Mouse (Mus musculus) MEL (cell line): ENCODE data around the gene Rab3a. TPM values are rescaled to one million over a fixed set of nuclear protein-coding genes. Genes with fewer than 3 reads are reported as not detected.
A peak's percentile ranks its signal among the peaks of the same experiment; 100 is the strongest.

Experiments used
- DNase-seq: peaks from one replicate; pipeline ENCODE4 v3.0.0; 2011; ENCODE audit warnings: low read depth, low spot score
- H3K27ac ChIP-seq: 2 replicates; pipeline ENCODE4 v1.5.1; 2012; ENCODE audit warnings: low read depth, mild to moderate bottlenecking, control low read depth, low read length, moderate library complexity; ENCODE audit not compliant: control insufficient read depth
- H3K27me3 ChIP-seq, 2 experiments: fragments of 150-350 bp in 1 of 2; sonication (generic) in 1 of 2; 2 replicates each; pipeline ENCODE4 v1.6.1; 2012; ENCODE audit warnings: low read length in 2 of 2, mild to moderate bottlenecking in 2 of 2, improper control_type of control experiment in 1 of 2, moderate library complexity in 1 of 2; ENCODE audit not compliant: insufficient read depth in 2 of 2, control insufficient read depth in 1 of 2
- H3K36me3 ChIP-seq, 2 experiments: 2 replicates each; pipeline ENCODE4 v1.6.1; 2012 to 2014; ENCODE audit warnings: low read length in 2 of 2, improper control_type of control experiment in 1 of 2, inconsistent platforms in 1 of 2, mild to moderate bottlenecking in 1 of 2; ENCODE audit not compliant: insufficient read depth in 2 of 2, control insufficient read depth in 1 of 2
- H3K4me1 ChIP-seq, 2 experiments: fragments of 150-350 bp in 1 of 2; sonication (generic) in 1 of 2; 2 replicates each; pipeline ENCODE4 v1.6.1; 2012; ENCODE audit warnings: low read length in 2 of 2, improper control_type of control experiment in 1 of 2, mild to moderate bottlenecking in 1 of 2; ENCODE audit not compliant: insufficient read depth in 2 of 2, control insufficient read depth in 1 of 2
- H3K4me3 ChIP-seq, 2 experiments: fragments of 150-350 bp in 1 of 2; sonication (generic) in 1 of 2; 2 replicates each; pipeline ENCODE4 v1.5.1; 2012; ENCODE audit warnings: low read depth in 2 of 2, low read length in 2 of 2, mild to moderate bottlenecking in 2 of 2, moderate library complexity in 2 of 2, control low read depth in 1 of 2, improper control_type of control experiment in 1 of 2; ENCODE audit not compliant: control insufficient read depth in 1 of 2, insufficient read depth in 1 of 2
- H3K79me2 ChIP-seq: 2 replicates; pipeline ENCODE4 v1.6.1; 2012; ENCODE audit warnings: mild to moderate bottlenecking, low read length, moderate library complexity; ENCODE audit not compliant: control insufficient read depth, poor library complexity, insufficient read depth
- H3K9ac ChIP-seq: 2 replicates; pipeline ENCODE4 v1.6.1; 2012; ENCODE audit warnings: low read depth, mild to moderate bottlenecking, control low read depth, low read length, moderate library complexity; ENCODE audit not compliant: control insufficient read depth, poor library complexity, severe bottlenecking
- H3K9me3 ChIP-seq: fragments of 150-350 bp; sonication (generic); replicated peaks from 2 replicates; pipeline ENCODE4 v1.6.1; 2012; ENCODE audit warnings: mild to moderate bottlenecking, low read length, improper control_type of control experiment, moderate library complexity; ENCODE audit not compliant: insufficient read depth
- CHD1 ChIP-seq: IDR thresholded peaks from 2 replicates; pipeline ENCODE4 v1.6.1; 2012; ENCODE audit warnings: low read depth, mild to moderate bottlenecking, inconsistent platforms, low read length, improper control_type of control experiment
- CHD2 ChIP-seq: IDR thresholded peaks from 2 replicates; pipeline ENCODE4 v1.6.1; 2011; ENCODE audit warnings: low read length, improper control_type of control experiment
- E2F4 ChIP-seq: IDR thresholded peaks from 2 replicates; pipeline ENCODE4 v1.6.1; 2011; ENCODE audit warnings: low read depth, low read length, improper control_type of control experiment, borderline replicate concordance
- ELF1 ChIP-seq: IDR thresholded peaks from 2 replicates; pipeline ENCODE4 v1.6.1; 2014; ENCODE audit warnings: low read depth, mild to moderate bottlenecking, inconsistent platforms, low read length, improper control_type of control experiment, moderate library complexity
- EP300 ChIP-seq, 2 experiments: IDR thresholded peaks; 2 replicates each; pipeline ENCODE4 v1.6.1; 2011; ENCODE audit warnings: improper control_type of control experiment in 2 of 2, low read length in 2 of 2, low read depth in 1 of 2, mild to moderate bottlenecking in 1 of 2
- GABPA ChIP-seq: IDR thresholded peaks from 2 replicates; pipeline ENCODE4 v1.6.1; 2012; ENCODE audit warnings: low read depth, mild to moderate bottlenecking, inconsistent platforms, low read length, improper control_type of control experiment, moderate library complexity
- GATA1 ChIP-seq: IDR thresholded peaks from 2 replicates; pipeline ENCODE4 v1.6.1; 2011; ENCODE audit warnings: low read depth, low read length, improper control_type of control experiment
- HCFC1 ChIP-seq: IDR thresholded peaks from 2 replicates; pipeline ENCODE4 v1.6.1; 2012; ENCODE audit warnings: low read depth, mild to moderate bottlenecking, inconsistent platforms, low read length, improper control_type of control experiment, moderate library complexity
- JUND ChIP-seq: IDR thresholded peaks from 2 replicates; pipeline ENCODE4 v1.6.1; 2011; ENCODE audit warnings: low read depth, mild to moderate bottlenecking, improper control_type of control experiment, low read length
- MAFK ChIP-seq: IDR thresholded peaks from 2 replicates; pipeline ENCODE4 v1.6.1; 2011; ENCODE audit warnings: low read depth, mild to moderate bottlenecking, low read length, improper control_type of control experiment, borderline replicate concordance
- MAX ChIP-seq: IDR thresholded peaks from 2 replicates; pipeline ENCODE4 v1.6.1; 2011; ENCODE audit warnings: low read length, improper control_type of control experiment
- MAZ ChIP-seq: IDR thresholded peaks from 2 replicates; pipeline ENCODE4 v1.6.1; 2012; ENCODE audit warnings: low read depth, mild to moderate bottlenecking, inconsistent platforms, low read length, improper control_type of control experiment
- MXI1 ChIP-seq: IDR thresholded peaks from 2 replicates; pipeline ENCODE4 v1.6.1; 2011; ENCODE audit warnings: mild to moderate bottlenecking, low read depth, low read length, improper control_type of control experiment
- MYC ChIP-seq: IDR thresholded peaks from 2 replicates; pipeline ENCODE4 v1.6.1; 2011; ENCODE audit warnings: low read depth, mild to moderate bottlenecking, low read length, improper control_type of control experiment, moderate library complexity
- POLR2AphosphoS2 ChIP-seq: IDR thresholded peaks from 2 replicates; pipeline ENCODE4 v1.6.1; 2011; ENCODE audit warnings: low read length, improper control_type of control experiment
- SIN3A ChIP-seq: IDR thresholded peaks from 2 replicates; pipeline ENCODE4 v1.6.1; 2012; ENCODE audit warnings: low read length, improper control_type of control experiment, inconsistent platforms
- SMC3 ChIP-seq: IDR thresholded peaks from 2 replicates; pipeline ENCODE4 v1.6.1; 2011; ENCODE audit warnings: low read depth, low read length, improper control_type of control experiment
- TAL1 ChIP-seq: IDR thresholded peaks from 2 replicates; pipeline ENCODE4 v1.6.1; 2012; ENCODE audit warnings: mild to moderate bottlenecking, inconsistent platforms, low read length, moderate library complexity, mixed read lengths
- TBP ChIP-seq: IDR thresholded peaks from 2 replicates; pipeline ENCODE4 v1.8.0; 2011; ENCODE audit warnings: low read depth, low read length, improper control_type of control experiment
- TCF12 ChIP-seq: IDR thresholded peaks from 2 replicates; pipeline ENCODE4 v1.6.1; 2014; ENCODE audit warnings: low read depth, mild to moderate bottlenecking, inconsistent platforms, low read length, improper control_type of control experiment, moderate library complexity
- UBTF ChIP-seq: IDR thresholded peaks from 2 replicates; pipeline ENCODE4 v1.6.1; 2012; ENCODE audit warnings: low read depth, mild to moderate bottlenecking, inconsistent platforms, low read length, improper control_type of control experiment, moderate library complexity, borderline replicate concordance; ENCODE audit not compliant: insufficient read depth
- ZC3H11A ChIP-seq: IDR thresholded peaks from 2 replicates; pipeline ENCODE4 v1.6.1; 2012; ENCODE audit warnings: low read depth, mild to moderate bottlenecking, inconsistent platforms, low read length, improper control_type of control experiment
- ZKSCAN1 ChIP-seq: IDR thresholded peaks from 2 replicates; pipeline ENCODE4 v1.6.1; 2012; ENCODE audit warnings: low read depth, mild to moderate bottlenecking, inconsistent platforms, low read length, improper control_type of control experiment, moderate library complexity
- ZNF384 ChIP-seq: IDR thresholded peaks from 2 replicates; pipeline ENCODE4 v1.6.1; 2012; ENCODE audit warnings: low read depth, mild to moderate bottlenecking, inconsistent platforms, low read length, improper control_type of control experiment
- polyA plus RNA-seq, 2 experiments: library from polyadenylated mRNA; stranded (reverse) in 1 of 2; unstranded in 1 of 2; fragments of >175 nt in 1 of 2; fragments of >200 nt in 1 of 2; gene quantifications; 2 replicates each; pipeline versions ENCODE4 v1.2.1 to v1.2.4; 2012; ENCODE audit warnings: low replicate concordance in 2 of 2, low read depth in 1 of 2; ENCODE audit not compliant: insufficient read length in 2 of 2, insufficient read depth in 1 of 2, missing spikeins in 1 of 2
- total RNA-seq: library from RNA; depleted of rRNA; stranded (reverse); fragments of 300-350 nt; gene quantifications from 2 replicates; pipeline ENCODE4 v1.2.3, GENCODE M21; 2012

The Rab3a gene
- total and polyA plus RNA-seq, 3 experiments = 1.8 to 5.6 TPM; not detected in 1

GRCm38 (mm10) chr8:70791975-70792691, 37.7 kb downstream of the Rab3a start (continued):
- TF ChIP-seq ZNF384 (no peak), ZC3H11A (no peak), MAZ (peak; percentile 48; the same call in 1 of the 2 replicates), TCF12 (0 out of 2 replicates have a peak, but pooled peaks have one; percentile 24), UBTF (no peak), MYC (no peak), MAX (peak; percentile 48; the same call in 1 of the 2 replicates), CHD1 (no peak), E2F4 (no peak), GABPA (no peak), MAFK (no peak), POLR2AphosphoS2 (peak; percentile 60; the same call in 1 of the 2 replicates), SMC3 (no peak), CHD2 (no peak), TAL1 (no peak), MXI1 (peak; percentile 77), HCFC1 (peak; percentile 65; the same call in 1 of the 2 replicates), SIN3A (peak; percentile 62), TBP (no peak), ELF1 (peak; percentile 83), ZKSCAN1 (no peak), JUND (no peak), GATA1 (no peak)

GRCm38 (mm10) chr8:70792700-70793099, 38.2 kb downstream of the Rab3a start:
- Histone ChIP-seq H3K36me3 (no peaks in the 10 kb centered on the region; a peak in 1 of 4 replicates), H3K79me2 (peaks cover 17% of the 10 kb centered on the region), H3K4me1 (peaks cover 0 to 12% of the 10 kb centered on the region in 2 experiments; a peak in 3 of 4 replicates), H3K4me3 (peak overlapping the region; percentile 49), H3K9me3 (no peaks in the 10 kb centered on the region), H3K9ac (no peak overlapping the region), H3K27me3 (no peaks in the 10 kb centered on the region), H3K27ac (no peak overlapping the region)
- TF ChIP-seq EP300 (IDR thresholded peaks at IDR 0.05; ENCODE audit: low read depth in 1 of 2, low read length in 2 of 2) (no peak), MXI1 (no peak)
- DNase-seq = no peak
